Mouse (Mus musculus): ENCODE measurements around the gene C1rl. TPM values are rescaled to one million over a fixed set of nuclear protein-coding genes. Genes with fewer than 3 reads are reported as not detected.
"Not testable (repeated sequence)": the region's sequence is repeated elsewhere in the genome, so short reads cannot be mapped to it uniquely, and the experiment has no call there.

The C1rl gene
- polyA plus RNA-seq, 2 experiments = 0.47 to 0.81 TPM

DNA sequence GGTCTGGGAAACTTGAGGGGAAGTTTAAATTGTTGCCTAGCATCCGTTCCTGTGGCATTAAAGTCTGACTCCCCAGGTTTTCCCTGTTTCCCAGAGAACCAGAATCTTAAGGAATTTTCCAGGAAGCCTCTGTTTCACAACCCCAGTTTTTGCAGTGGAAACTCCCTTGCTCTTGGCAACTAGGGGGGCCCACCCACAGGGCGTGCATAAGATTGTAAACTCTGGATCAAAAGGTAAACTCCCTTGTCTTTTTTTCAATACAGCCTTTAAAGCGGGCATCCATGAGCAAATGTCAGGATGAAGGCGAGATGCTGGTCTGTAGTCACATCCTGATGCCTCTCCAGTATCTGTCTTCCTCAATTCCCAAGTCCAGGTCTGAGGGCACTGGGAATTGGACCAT lies 8.6 kb downstream of the C1rl start:
- Histone ChIP-seq H3K4me3 (replicated peaks; ENCODE audit: low read length) (no peak overlapping the region), H3K4me2 (replicated peaks; ENCODE audit: low read depth, low read length, severe bottlenecking) (no peak overlapping the region), H3K36me3 (ENCODE audit: control insufficient read depth, insufficient read depth, low read length) (no peaks in the 10 kb centered on the region), H3K4me1 (ENCODE audit: control insufficient read depth, insufficient read depth, low read length) (no peaks in the 10 kb centered on the region), H3K27ac (replicated peaks; ENCODE audit: low read depth, low read length) (no peak overlapping the region), H3K9me3 (ENCODE audit: control insufficient read depth, low read length) (no peaks in the 10 kb centered on the region), H3K9ac (ENCODE audit: low read depth, low read length, severe bottlenecking) (no peak overlapping the region), H3K27me3 (ENCODE audit: control insufficient read depth, insufficient read depth, low read length) (no peaks in the 10 kb centered on the region)
- no peak for ATAC-seq (ENCODE audit: low FRiP score, low read depth)
- WGBS = 62% methylated on average over 4 of the region's 4 CpGs
- no peak for DNase-seq (ENCODE audit: low spot score)
- TF ChIP-seq POLR2A (IDR thresholded peaks at IDR 0.05; ENCODE audit: borderline replicate concordance, extremely low read depth, insufficient read depth, insufficient read length) = no peak

DNA sequence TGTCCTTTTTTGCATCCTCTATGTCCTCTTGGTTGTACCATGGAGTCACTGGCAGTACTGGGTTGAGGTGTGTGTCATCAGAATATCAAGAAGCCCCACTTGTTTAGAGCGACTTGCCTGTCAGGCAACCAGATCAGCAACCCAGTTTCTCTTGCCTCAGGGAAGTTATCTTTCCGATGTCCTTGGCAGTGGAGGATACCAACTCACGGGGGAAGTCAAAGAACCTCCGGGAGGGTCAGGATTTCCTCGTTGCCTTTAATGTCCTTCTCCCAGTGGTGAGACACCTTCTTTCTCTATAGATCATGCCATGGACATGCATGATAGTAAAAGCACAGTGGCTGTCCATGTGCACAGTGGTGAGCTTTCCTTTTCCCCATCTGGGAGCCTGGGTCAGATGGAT lies 9.1 kb downstream of the C1rl start:
- Histone ChIP-seq H3K4me2 (replicated peaks; ENCODE audit: low read depth, low read length, severe bottlenecking) (no peak overlapping the region), H3K27ac (replicated peaks; ENCODE audit: low read depth, low read length) (no peak overlapping the region), H3K36me3 (ENCODE audit: control insufficient read depth, insufficient read depth, low read length) (no peaks in the 10 kb centered on the region), H3K9me3 (ENCODE audit: control insufficient read depth, low read length) (no peaks in the 10 kb centered on the region), H3K27me3 (ENCODE audit: control insufficient read depth, insufficient read depth, low read length) (no peaks in the 10 kb centered on the region), H3K4me1 (ENCODE audit: control insufficient read depth, insufficient read depth, low read length) (no peaks in the 10 kb centered on the region), H3K4me3 (replicated peaks; ENCODE audit: low read length) (no peak overlapping the region), H3K9ac (ENCODE audit: low read depth, low read length, severe bottlenecking) (no peak overlapping the region)
- no peak for TF ChIP-seq POLR2A (IDR thresholded peaks at IDR 0.05; ENCODE audit: borderline replicate concordance, extremely low read depth, insufficient read depth, insufficient read length)
- ATAC-seq (ENCODE audit: low FRiP score, low read depth) = no peak
- no peak for DNase-seq (ENCODE audit: low spot score)
- WGBS = 79% methylated on average over 5 of the region's 5 CpGs

DNA sequence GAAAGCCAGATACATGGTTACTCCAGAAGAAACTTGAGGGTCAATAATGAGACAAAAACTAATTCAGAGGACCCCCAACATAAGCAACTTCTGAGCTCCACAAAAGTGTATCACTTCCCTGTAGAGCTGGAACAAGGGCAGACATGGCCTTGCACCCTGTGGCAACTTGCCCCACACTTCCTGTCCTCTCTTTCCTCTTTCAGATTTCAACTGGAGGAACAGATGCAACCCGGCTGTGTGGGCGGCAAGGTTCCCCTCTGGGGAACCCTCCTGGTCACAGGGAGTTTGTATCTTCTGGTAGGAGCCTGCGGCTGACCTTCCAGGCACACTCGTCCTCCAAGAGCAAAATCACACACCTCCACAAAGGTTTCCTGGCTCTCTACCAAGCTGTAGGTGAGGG lies 12.1 kb downstream of the C1rl start:
- Histone ChIP-seq H3K27ac (replicated peaks; ENCODE audit: low read depth, low read length) (no peak overlapping the region), H3K4me2 (replicated peaks; ENCODE audit: low read depth, low read length, severe bottlenecking) (no peak overlapping the region), H3K9ac (ENCODE audit: low read depth, low read length, severe bottlenecking) (no peak overlapping the region), H3K4me1 (ENCODE audit: control insufficient read depth, insufficient read depth, low read length) (no peaks in the 10 kb centered on the region), H3K9me3 (ENCODE audit: control insufficient read depth, low read length) (no peaks in the 10 kb centered on the region), H3K4me3 (replicated peaks; ENCODE audit: low read length) (no peak overlapping the region), H3K36me3 (ENCODE audit: control insufficient read depth, insufficient read depth, low read length) (no peaks in the 10 kb centered on the region), H3K27me3 (ENCODE audit: control insufficient read depth, insufficient read depth, low read length) (no peaks in the 10 kb centered on the region)
- no peak for TF ChIP-seq POLR2A (IDR thresholded peaks at IDR 0.05; ENCODE audit: borderline replicate concordance, extremely low read depth, insufficient read depth, insufficient read length)
- 68% methylated on average over 4 of the region's 4 CpGs for WGBS
- DNase-seq (ENCODE audit: low spot score) (no peak), ATAC-seq (ENCODE audit: low FRiP score, low read depth) (no peak)

DNA sequence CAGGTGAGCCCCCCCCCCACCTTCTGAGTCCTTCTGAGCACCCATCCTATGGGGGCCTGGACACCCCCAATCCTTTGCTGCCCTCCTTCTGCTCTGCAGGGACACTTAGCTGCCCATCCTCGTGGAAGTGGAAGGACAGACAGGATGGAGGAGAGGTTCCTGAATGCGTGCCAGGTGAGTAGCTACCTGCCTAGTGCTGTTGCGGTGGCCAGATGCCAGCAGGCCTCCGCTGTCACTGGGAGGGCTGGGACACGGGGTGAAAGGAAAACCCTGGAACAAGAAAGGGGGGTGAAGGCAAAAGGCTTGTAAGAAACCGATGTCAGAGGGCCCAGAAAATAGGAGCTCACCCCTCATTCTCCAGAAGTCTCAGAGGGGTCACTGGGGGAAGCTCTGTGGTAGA lies 14.1 kb downstream of the C1rl start:
- Histone ChIP-seq H3K9ac (ENCODE audit: low read depth, low read length, severe bottlenecking) (no peak overlapping the region), H3K27me3 (ENCODE audit: control insufficient read depth, insufficient read depth, low read length) (no peaks in the 10 kb centered on the region), H3K36me3 (ENCODE audit: control insufficient read depth, insufficient read depth, low read length) (no peaks in the 10 kb centered on the region), H3K9me3 (ENCODE audit: control insufficient read depth, low read length) (no peaks in the 10 kb centered on the region), H3K27ac (replicated peaks; ENCODE audit: low read depth, low read length) (no peak overlapping the region), H3K4me1 (ENCODE audit: control insufficient read depth, insufficient read depth, low read length) (no peaks in the 10 kb centered on the region), H3K4me3 (replicated peaks; ENCODE audit: low read length) (no peak overlapping the region), H3K4me2 (replicated peaks; ENCODE audit: low read depth, low read length, severe bottlenecking) (no peak overlapping the region)
- DNase-seq (ENCODE audit: low spot score) = no peak
- 77% methylated on average over 6 of the region's 6 CpGs for WGBS
- TF ChIP-seq POLR2A (IDR thresholded peaks at IDR 0.05; ENCODE audit: borderline replicate concordance, extremely low read depth, insufficient read depth, insufficient read length) = no peak
- ATAC-seq (ENCODE audit: low FRiP score, low read depth) = no peak

DNA sequence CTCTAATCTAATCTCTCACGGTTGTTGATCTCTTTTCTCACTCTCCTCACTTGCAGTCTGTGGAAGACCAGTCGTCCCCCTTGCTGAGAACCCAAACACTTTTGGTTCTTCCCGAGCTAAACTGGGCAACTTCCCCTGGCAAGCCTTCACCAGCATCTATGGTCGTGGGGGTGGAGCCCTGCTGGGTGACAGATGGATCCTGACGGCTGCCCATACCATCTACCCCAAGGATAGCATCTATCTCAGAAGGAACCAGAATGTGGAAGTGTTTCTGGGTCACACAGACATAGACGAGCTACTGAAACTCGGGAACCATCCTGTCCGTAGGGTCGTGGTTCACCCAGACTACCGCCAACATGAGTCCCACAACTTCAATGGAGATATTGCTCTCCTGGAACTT lies 15.4 kb downstream of the C1rl start:
- no peak for TF ChIP-seq POLR2A (IDR thresholded peaks at IDR 0.05; ENCODE audit: borderline replicate concordance, extremely low read depth, insufficient read depth, insufficient read length)
- WGBS = 74% methylated on average over 10 of the region's 10 CpGs
- no peak for ATAC-seq (ENCODE audit: low FRiP score, low read depth)

DNA sequence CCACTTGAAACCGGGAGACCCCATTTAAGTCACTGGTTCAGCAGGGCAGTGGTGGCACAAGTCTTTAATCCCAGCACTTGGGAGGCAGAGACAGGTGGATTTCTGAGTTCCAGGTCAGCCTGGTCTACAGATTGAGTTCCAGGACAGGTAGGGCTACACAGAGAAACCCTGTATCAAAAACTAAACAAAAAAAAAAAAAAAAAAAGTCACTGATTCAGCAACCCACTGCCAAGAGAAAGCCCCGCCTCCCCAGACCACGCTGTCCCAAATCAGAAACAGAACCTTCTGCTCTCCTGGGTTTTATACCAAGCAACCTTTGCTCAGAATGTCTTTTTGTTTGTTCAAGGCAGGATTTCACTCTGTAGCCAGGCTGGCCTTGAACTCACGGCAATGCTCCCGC lies 16.3 kb downstream of the C1rl start:
- H3K4me2 ChIP-seq (replicated peaks; ENCODE audit: low read depth, low read length, severe bottlenecking); H3K36me3 ChIP-seq (ENCODE audit: control insufficient read depth, insufficient read depth, low read length); DNase-seq (ENCODE audit: low spot score); H3K9me3 ChIP-seq (ENCODE audit: control insufficient read depth, low read length); H3K4me3 ChIP-seq (replicated peaks; ENCODE audit: low read length); H3K27me3 ChIP-seq (ENCODE audit: control insufficient read depth, insufficient read depth, low read length); H3K9ac ChIP-seq (ENCODE audit: low read depth, low read length, severe bottlenecking); ATAC-seq (ENCODE audit: low FRiP score, low read depth); H3K27ac ChIP-seq (replicated peaks; ENCODE audit: low read depth, low read length); H3K4me1 ChIP-seq (ENCODE audit: control insufficient read depth, insufficient read depth, low read length): not testable (repeated sequence)
- 63% methylated on average over 5 of the region's 5 CpGs for WGBS

More for the DNA sequence above, 15.4 kb downstream of the C1rl start:
- Histone ChIP-seq H3K4me1 (ENCODE audit: control insufficient read depth, insufficient read depth, low read length) (no peaks in the 10 kb centered on the region), H3K36me3 (ENCODE audit: control insufficient read depth, insufficient read depth, low read length) (no peaks in the 10 kb centered on the region), H3K4me3 (replicated peaks; ENCODE audit: low read length) (no peak overlapping the region), H3K4me2 (replicated peaks; ENCODE audit: low read depth, low read length, severe bottlenecking) (no peak overlapping the region), H3K27me3 (ENCODE audit: control insufficient read depth, insufficient read depth, low read length) (no peaks in the 10 kb centered on the region), H3K9me3 (ENCODE audit: control insufficient read depth, low read length) (no peaks in the 10 kb centered on the region), H3K27ac (replicated peaks; ENCODE audit: low read depth, low read length) (no peak overlapping the region), H3K9ac (ENCODE audit: low read depth, low read length, severe bottlenecking) (no peak overlapping the region)
- DNase-seq (ENCODE audit: low spot score) = no peak
